Mouse (Mus musculus): ENCODE results near the gene Rassf2. TPM values are rescaled to one million over a fixed set of nuclear protein-coding genes. Genes with fewer than 3 reads are reported as not detected.

Gene Rassf2
- polyA plus RNA-seq (2011; ENCODE audit: insufficient read depth, insufficient read length, low replicate concordance, missing spikeins), result 17.9 and 35.7 TPM in 2 replicates

- H3K27ac ChIP-seq (ENCODE audit: control insufficient read depth, insufficient read depth, low read depth, low read length, poor library complexity), result peak within 1 kb of the TSS; percentile 94
- TF ChIP-seq POLR2A (IDR thresholded peaks at IDR 0.05; ENCODE audit: borderline replicate concordance, control insufficient read depth, low read depth, low read length), result peak; percentile 59; the same call in 1 of the 2 replicates
- TF ChIP-seq CTCF (IDR thresholded peaks at IDR 0.05; ENCODE audit: control insufficient read depth, insufficient read depth, low read length), result no peak; the same call in 1 of the 2 replicates
- H3K4me1 ChIP-seq (ENCODE audit: control insufficient read depth, insufficient read depth, low read length), result peaks cover 1% of the 10 kb centered on the region; the same call in 1 of the 2 replicates
These were observed at the start of gene Rassf2 for GRCm38 (mm10) chr2:132029646-132030417. Gene Rassf2, minus strand, starts transcription at chr2:132030258.

GRCm38 (mm10) chr2:132079139-132079538 is 49.1 kb upstream of the Rassf2 start:
- WGBS, result 84% methylated on average over 5 of the region's 5 CpGs
- Histone ChIP-seq H3K4me3 (replicated peaks; ENCODE audit: control insufficient read depth, low read depth, low read length) (no peak overlapping the region), H3K4me1 (ENCODE audit: control insufficient read depth, insufficient read depth, low read length) (no peaks in the 10 kb centered on the region), H3K27ac (ENCODE audit: control insufficient read depth, insufficient read depth, low read depth, low read length, poor library complexity) (no peak overlapping the region)
- TF ChIP-seq CTCF (IDR thresholded peaks at IDR 0.05; ENCODE audit: control insufficient read depth, insufficient read depth, low read length) (no peak), POLR2A (IDR thresholded peaks at IDR 0.05; ENCODE audit: borderline replicate concordance, control insufficient read depth, low read depth, low read length) (no peak)

More at GRCm38 (mm10) chr2:132029646-132030417, at the start of gene Rassf2:
- peak within 1 kb of the TSS; percentile 84 for H3K4me3 ChIP-seq (replicated peaks; ENCODE audit: control insufficient read depth, low read depth, low read length)
- under 1% methylated on average over 48 of the region's 48 CpGs for WGBS

- Histone ChIP-seq H3K4me1 (ENCODE audit: control insufficient read depth, insufficient read depth, low read length) (no peaks in the 10 kb centered on the region), H3K27ac (ENCODE audit: control insufficient read depth, insufficient read depth, low read depth, low read length, poor library complexity) (no peak overlapping the region), H3K4me3 (replicated peaks; ENCODE audit: control insufficient read depth, low read depth, low read length) (no peak overlapping the region)
- WGBS, result 95% methylated on average over 3 of the region's 3 CpGs
- TF ChIP-seq CTCF (IDR thresholded peaks at IDR 0.05; ENCODE audit: control insufficient read depth, insufficient read depth, low read length) (no peak), POLR2A (IDR thresholded peaks at IDR 0.05; ENCODE audit: borderline replicate concordance, control insufficient read depth, low read depth, low read length) (no peak)
These were observed 43.0 kb upstream of the Rassf2 start for GRCm38 (mm10) chr2:132073052-132073451.

GRCm38 (mm10) chr2:132069985-132070735 is 40.1 kb upstream of the Rassf2 start:
- TF ChIP-seq CTCF (IDR thresholded peaks at IDR 0.05; ENCODE audit: control insufficient read depth, insufficient read depth, low read length) (no peak), POLR2A (IDR thresholded peaks at IDR 0.05; ENCODE audit: borderline replicate concordance, control insufficient read depth, low read depth, low read length) (no peak)
- 77% methylated on average over 10 of the region's 10 CpGs for WGBS

GRCm38 (mm10) chr2:132064185-132064831 is 34.2 kb upstream of the Rassf2 start:
- no peaks in the 10 kb centered on the region for H3K4me1 ChIP-seq (ENCODE audit: control insufficient read depth, insufficient read depth, low read length)
- no peak overlapping the region for H3K4me3 ChIP-seq (replicated peaks; ENCODE audit: control insufficient read depth, low read depth, low read length)
- WGBS, result 68% methylated on average over 11 of the region's 11 CpGs
- H3K27ac ChIP-seq (ENCODE audit: control insufficient read depth, insufficient read depth, low read depth, low read length, poor library complexity), result no peak overlapping the region
- TF ChIP-seq CTCF (IDR thresholded peaks at IDR 0.05; ENCODE audit: control insufficient read depth, insufficient read depth, low read length), result peak; percentile 62
- no peak for TF ChIP-seq POLR2A (IDR thresholded peaks at IDR 0.05; ENCODE audit: borderline replicate concordance, control insufficient read depth, low read depth, low read length)

More at GRCm38 (mm10) chr2:132069985-132070735, 40.1 kb upstream of the Rassf2 start:
- Histone ChIP-seq H3K27ac (ENCODE audit: control insufficient read depth, insufficient read depth, low read depth, low read length, poor library complexity) (no peak overlapping the region), H3K4me3 (replicated peaks; ENCODE audit: control insufficient read depth, low read depth, low read length) (no peak overlapping the region), H3K4me1 (ENCODE audit: control insufficient read depth, insufficient read depth, low read length) (no peaks in the 10 kb centered on the region)

- TF ChIP-seq POLR2A (IDR thresholded peaks at IDR 0.05; ENCODE audit: borderline replicate concordance, control insufficient read depth, low read depth, low read length) (no peak), CTCF (IDR thresholded peaks at IDR 0.05; ENCODE audit: control insufficient read depth, insufficient read depth, low read length) (no peak)
- Histone ChIP-seq H3K27ac (ENCODE audit: control insufficient read depth, insufficient read depth, low read depth, low read length, poor library complexity) (no peak overlapping the region), H3K4me3 (replicated peaks; ENCODE audit: control insufficient read depth, low read depth, low read length) (no peak overlapping the region), H3K4me1 (ENCODE audit: control insufficient read depth, insufficient read depth, low read length) (no peaks in the 10 kb centered on the region)
- WGBS, result 75% methylated on average over 3 of the region's 3 CpGs
These were observed 33.7 kb upstream of the Rassf2 start for GRCm38 (mm10) chr2:132063776-132064175.

- TF ChIP-seq CTCF (IDR thresholded peaks at IDR 0.05; ENCODE audit: control insufficient read depth, insufficient read depth, low read length) (no peak), POLR2A (IDR thresholded peaks at IDR 0.05; ENCODE audit: borderline replicate concordance, control insufficient read depth, low read depth, low read length) (no peak)
- WGBS, result 84% methylated on average over 11 of the region's 11 CpGs
- Histone ChIP-seq H3K4me3 (replicated peaks; ENCODE audit: control insufficient read depth, low read depth, low read length) (no peak overlapping the region), H3K4me1 (ENCODE audit: control insufficient read depth, insufficient read depth, low read length) (no peaks in the 10 kb centered on the region), H3K27ac (ENCODE audit: control insufficient read depth, insufficient read depth, low read depth, low read length, poor library complexity) (no peak overlapping the region)
These were observed 31.8 kb upstream of the Rassf2 start for GRCm38 (mm10) chr2:132061884-132062283.

Data from bone marrow, adult 2 months (tissue).